Comparison of ENCODE assay signal across 14 mouse cellular contexts in genomic region chr11:90094700-90095355, GRCm38 (mm10).
A peak's percentile ranks its signal among the peaks of the same experiment; 100 is the strongest.
DNase-seq lines count a peak whose midpoint lies in the region; ATAC-seq and TF ChIP-seq lines count a peak whose summit lies in the region.
"Had no signal": no experiment of that assay in that cellular context is flagged by ENCODE, and none has a peak within 500 bp of the region (broad histone marks: within the 10 kb centered on the region; RNA-seq: fewer than 3 reads in every experiment).

No protein-coding gene starts in this region.

- H3K4me3 ChIP-seq in hindbrain, embryonic 16.5 days (ENCODE audit: low read length), result no peak overlapping the region
- H3K4me3 ChIP-seq in hindbrain, embryonic 14.5 days (replicated peaks; ENCODE audit: low read length), result no peak overlapping the region
- no peak overlapping the region for H3K4me3 ChIP-seq in lung, postnatal 0 days (ENCODE audit: low read depth, low read length)
- no peak overlapping the region for H3K4me3 ChIP-seq in embryonic facial prominence, embryonic 15.5 days (replicated peaks)
- H3K4me3 ChIP-seq: forebrain, embryonic 13.5 days; liver, embryonic 15.5 days; midbrain, embryonic 15.5 days; neural tube, embryonic 15.5 days had no signal

- no peaks in the 10 kb centered on the region for H3K27me3 ChIP-seq in hindbrain, embryonic 16.5 days (replicated peaks; ENCODE audit: control insufficient read depth, insufficient read depth, low read length)
- no peaks in the 10 kb centered on the region for H3K27me3 ChIP-seq in hindbrain, embryonic 14.5 days (ENCODE audit: control insufficient read depth, insufficient read depth, low read length)
- H3K27me3 ChIP-seq in lung, postnatal 0 days (replicated peaks; ENCODE audit: insufficient read depth, low read length), result no peaks in the 10 kb centered on the region
- H3K27me3 ChIP-seq in embryonic facial prominence, embryonic 15.5 days, result no peaks in the 10 kb centered on the region
- H3K27me3 ChIP-seq: forebrain, embryonic 13.5 days; liver, embryonic 15.5 days; midbrain, embryonic 15.5 days; neural tube, embryonic 15.5 days had no signal

- H3K9me3 ChIP-seq in hindbrain, embryonic 16.5 days (ENCODE audit: control insufficient read depth, low read length), result no peaks in the 10 kb centered on the region
- H3K9me3 ChIP-seq in hindbrain, embryonic 14.5 days (ENCODE audit: control insufficient read depth, low read length), result no peaks in the 10 kb centered on the region
- no peaks in the 10 kb centered on the region for H3K9me3 ChIP-seq in lung, postnatal 0 days (ENCODE audit: low read length)
- no peaks in the 10 kb centered on the region for H3K9me3 ChIP-seq in embryonic facial prominence, embryonic 15.5 days (replicated peaks)
- H3K9me3 ChIP-seq: forebrain, embryonic 13.5 days; liver, embryonic 15.5 days; midbrain, embryonic 15.5 days; neural tube, embryonic 15.5 days had no signal

- no peak overlapping the region for H3K9ac ChIP-seq in hindbrain, embryonic 16.5 days (ENCODE audit: low read depth, low read length)
- no peak overlapping the region for H3K9ac ChIP-seq in hindbrain, embryonic 14.5 days
- no peak overlapping the region for H3K9ac ChIP-seq in lung, postnatal 0 days (replicated peaks; ENCODE audit: low read depth)
- no peak overlapping the region for H3K9ac ChIP-seq in embryonic facial prominence, embryonic 15.5 days
- H3K9ac ChIP-seq: forebrain, embryonic 13.5 days; liver, embryonic 15.5 days; midbrain, embryonic 15.5 days; neural tube, embryonic 15.5 days had no signal

- no peaks in the 10 kb centered on the region for H3K4me1 ChIP-seq in hindbrain, embryonic 16.5 days (ENCODE audit: control insufficient read depth, insufficient read depth, low read depth, low read length)
- no peaks in the 10 kb centered on the region for H3K4me1 ChIP-seq in hindbrain, embryonic 14.5 days (replicated peaks; ENCODE audit: control insufficient read depth, insufficient read depth, low read length)
- H3K4me1 ChIP-seq in lung, postnatal 0 days (ENCODE audit: insufficient read depth, low read depth, low read length), result peaks cover 7% of the 10 kb centered on the region; the same call in 1 of the 2 replicates
- peaks cover 6% of the 10 kb centered on the region; the same call in 1 of the 2 replicates for H3K4me1 ChIP-seq in embryonic facial prominence, embryonic 15.5 days
- H3K4me1 ChIP-seq: forebrain, embryonic 13.5 days; liver, embryonic 15.5 days; midbrain, embryonic 15.5 days; neural tube, embryonic 15.5 days had no signal

- H3K4me2 ChIP-seq in hindbrain, embryonic 16.5 days (ENCODE audit: low read length), result no peak overlapping the region
- H3K4me2 ChIP-seq in hindbrain, embryonic 14.5 days (replicated peaks), result no peak overlapping the region
- H3K4me2 ChIP-seq in lung, postnatal 0 days (replicated peaks; ENCODE audit: low read depth, low read length), result no peak overlapping the region
- H3K4me2 ChIP-seq in embryonic facial prominence, embryonic 15.5 days (replicated peaks), result no peak overlapping the region
- H3K4me2 ChIP-seq: forebrain, embryonic 13.5 days; liver, embryonic 15.5 days; midbrain, embryonic 15.5 days; neural tube, embryonic 15.5 days had no signal

- TF ChIP-seq EP300 in lung, postnatal 0 days (IDR thresholded peaks at IDR 0.05), result no peak; the same call in 1 of the 2 replicates

- H3K36me3 ChIP-seq in hindbrain, embryonic 16.5 days (ENCODE audit: control insufficient read depth, insufficient read depth, low read length), result no peaks in the 10 kb centered on the region
- H3K36me3 ChIP-seq in hindbrain, embryonic 14.5 days (replicated peaks; ENCODE audit: control insufficient read depth, insufficient read depth), result no peaks in the 10 kb centered on the region
- no peaks in the 10 kb centered on the region for H3K36me3 ChIP-seq in lung, postnatal 0 days (ENCODE audit: insufficient read depth, low read length)
- no peaks in the 10 kb centered on the region for H3K36me3 ChIP-seq in embryonic facial prominence, embryonic 15.5 days
- H3K36me3 ChIP-seq: liver, embryonic 15.5 days; midbrain, embryonic 15.5 days; neural tube, embryonic 15.5 days had no signal

- WGBS in hindbrain, embryonic 16.5 days, result 75% methylated on average over 7 of the region's 7 CpGs
- 84% methylated on average over 7 of the region's 7 CpGs for WGBS in hindbrain, embryonic 14.5 days
- 57% methylated on average over 7 of the region's 7 CpGs for WGBS in lung, postnatal 0 days
- 51% methylated on average over 7 of the region's 7 CpGs for WGBS in embryonic facial prominence, embryonic 15.5 days

- TF ChIP-seq CTCF in lung, postnatal 0 days (IDR thresholded peaks at IDR 0.05), result no peak

- no peak overlapping the region for H3K27ac ChIP-seq in hindbrain, embryonic 16.5 days (ENCODE audit: low read depth, low read length)
- H3K27ac ChIP-seq in hindbrain, embryonic 14.5 days, result no peak overlapping the region
- peak overlapping the region; percentile 68 for H3K27ac ChIP-seq in lung, postnatal 0 days (ENCODE audit: low read length)
- H3K27ac ChIP-seq in embryonic facial prominence, embryonic 15.5 days (replicated peaks), result no peak overlapping the region
- H3K27ac ChIP-seq: forebrain, embryonic 13.5 days; liver, embryonic 15.5 days; midbrain, embryonic 15.5 days; neural tube, embryonic 15.5 days had no signal

- DNase-seq in hindbrain, embryonic 14.5 days (ENCODE audit: low spot score), result no peak
- peak; percentile 81 for DNase-seq in lung, postnatal 0 days (ENCODE audit: low spot score)
- DNase-seq in lung, postnatal 14 days, result no peak
- DNase-seq in layer of hippocampus, postnatal 14 days (ENCODE audit: low spot score in 2 of 2), result peak; percentile 13 to 63
- no peak for DNase-seq in adrenal gland, postnatal 25 days
- DNase-seq: adrenal gland, postnatal 36 days; cerebellum, adult 11-12 months; kidney, adult 8-10 months had no signal

- peak; percentile 42; the same call in 1 of the 2 replicates for ATAC-seq in hindbrain, embryonic 16.5 days
- ATAC-seq in hindbrain, embryonic 14.5 days (ENCODE audit: low FRiP score), result no peak
- ATAC-seq in lung, postnatal 0 days, result peak; percentile 58
- ATAC-seq in embryonic facial prominence, embryonic 15.5 days (ENCODE audit: insufficient number of reproducible peaks, low FRiP score, low TSS enrichment, low read depth), result peak; percentile 29; the same call in 1 of the 2 replicates
- ATAC-seq: forebrain, embryonic 13.5 days; midbrain, embryonic 15.5 days had no signal

Comparison
In these comparisons a context has a peak if more than half of its experiments do, and no peak if none do; other contexts are left out.
1. DNase-seq: peak in lung, postnatal 0 days (single experiment) and layer of hippocampus, postnatal 14 days (2 of 2); none in hindbrain, embryonic 14.5 days (single experiment), lung, postnatal 14 days (single experiment) and adrenal gland, postnatal 25 days (single experiment).